Mouse (Mus musculus) cerebellum, adult 11 months (tissue): ENCODE results near the gene Rftn2.

Experiments
- DNase-seq: peaks from one replicate; pipeline ENCODE4 v3.0.0; 2022

The Rftn2 gene

GRCm38 (mm10) chr1:55123046-55123445 lies 103.5 kb downstream of the Rftn2 start:
- no peak for DNase-seq
